Mouse (Mus musculus) v-Abl transformed pro-B cells (cell line): ENCODE measurements around the gene Ildr1.

Source experiments
- in situ Hi-C, 2 experiments: fragments of 400-800 bp; cut with MboI; formaldehyde crosslinking; loops; one replicate each; pipeline ENCODE4 v1.15.1; 2025; ENCODE audit not compliant: unreplicated experiment in 2 of 2

Ildr1 gene

GRCm38 (mm10) chr16:36693818-36694413, at the start of gene Ildr1:
TSS of gene Ildr1 (plus strand) at chr16:36693978.
- in situ Hi-C loops: no loop called here

- in situ Hi-C loops: no loop called here
These were observed 48.7 kb upstream of the Ildr1 start for GRCm38 (mm10) chr16:36645124-36645523.

GRCm38 (mm10) chr16:36649304-36649703, 44.5 kb upstream of the Ildr1 start:
- in situ Hi-C loops: no loop called here

GRCm38 (mm10) chr16:36650511-36650910, 43.3 kb upstream of the Ildr1 start:
- in situ Hi-C loops: no loop called here

GRCm38 (mm10) chr16:36651174-36651766, 42.5 kb upstream of the Ildr1 start:
- in situ Hi-C loops: no loop called here

GRCm38 (mm10) chr16:36655199-36655598, 38.6 kb upstream of the Ildr1 start:
- in situ Hi-C loops: no loop called here

- in situ Hi-C loops: no loop called here
These were observed 37.9 kb upstream of the Ildr1 start for GRCm38 (mm10) chr16:36655910-36656309.

GRCm38 (mm10) chr16:36661330-36661729, 32.4 kb upstream of the Ildr1 start:
- in situ Hi-C loops: no loop called here

- in situ Hi-C loops: no loop called here
These were observed 30.3 kb upstream of the Ildr1 start for GRCm38 (mm10) chr16:36663484-36663883.

GRCm38 (mm10) chr16:36665782-36666181, 28.0 kb upstream of the Ildr1 start, which contains the start of gene Cd86:
TSS of gene Cd86 (minus strand) at chr16:36666081.
- in situ Hi-C loops: no loop called here

GRCm38 (mm10) chr16:36666448-36667017, 27.2 kb upstream of the Ildr1 start:
- in situ Hi-C loops: no loop called here

GRCm38 (mm10) chr16:36670590-36670989, 23.2 kb upstream of the Ildr1 start:
- in situ Hi-C loops: no loop called here

- in situ Hi-C loops: no loop called here
These were observed 20.6 kb upstream of the Ildr1 start for GRCm38 (mm10) chr16:36673196-36673595.

GRCm38 (mm10) chr16:36674457-36675204, 19.1 kb upstream of the Ildr1 start:
- in situ Hi-C loops: no loop called here

- in situ Hi-C loops: no loop called here
These were observed 18.5 kb upstream of the Ildr1 start for GRCm38 (mm10) chr16:36675304-36675703.

GRCm38 (mm10) chr16:36675902-36676301, 17.9 kb upstream of the Ildr1 start:
- in situ Hi-C loops: no loop called here

GRCm38 (mm10) chr16:36681829-36682228, 11.9 kb upstream of the Ildr1 start:
- in situ Hi-C loops: no loop called here

GRCm38 (mm10) chr16:36684325-36684918, 9.4 kb upstream of the Ildr1 start:
- in situ Hi-C loops: no loop called here

- in situ Hi-C loops: no loop called here
These were observed 5.7 kb upstream of the Ildr1 start for GRCm38 (mm10) chr16:36688076-36688475.

- in situ Hi-C loops: no loop called here
These were observed 2.3 kb upstream of the Ildr1 start for GRCm38 (mm10) chr16:36691484-36691883.

- in situ Hi-C loops: no loop called here
These were observed 1.1 kb downstream of the Ildr1 start for GRCm38 (mm10) chr16:36694798-36695290.
